Mouse (Mus musculus): Measurements from ENCODE around the gene Zfp213. TPM values are rescaled to one million over a fixed set of nuclear protein-coding genes. Genes with fewer than 3 reads are reported as not detected.
A peak's percentile ranks its signal among the peaks of the same experiment; 100 is the strongest.
"Not testable (repeated sequence)": the region's sequence is repeated elsewhere in the genome, so short reads cannot be mapped to it uniquely, and the experiment has no call there.

The Zfp213 gene
- polyA plus RNA-seq, 1 experiment from 2014 or later, result 17.7 TPM

GRCm38 (mm10) chr17:23600641-23601622 is 36.9 kb upstream of the Zfp213 start, which contains the start of gene Zscan10:
Zscan10 (plus strand) TSS chr17:23600856.
- H3K9me3 ChIP-seq (ENCODE audit: control insufficient read depth, low read length), result no peaks in the 10 kb centered on the region
- peak within 1 kb of the TSS; percentile 58; the same call in 1 of the 2 replicates for H3K9ac ChIP-seq (ENCODE audit: low read depth, low read length)
- 42% methylated on average over 15 of the region's 15 CpGs for WGBS
- no peaks in the 10 kb centered on the region; the same call in 1 of the 2 replicates for H3K4me1 ChIP-seq (ENCODE audit: control insufficient read depth, insufficient read depth, low read length)
- H3K27me3 ChIP-seq (replicated peaks; ENCODE audit: control insufficient read depth, insufficient read depth, low read length), result no peaks in the 10 kb centered on the region
- H3K4me2 ChIP-seq (ENCODE audit: low read depth, low read length), result peak within 1 kb of the TSS; percentile 61
- H3K36me3 ChIP-seq (ENCODE audit: control insufficient read depth, insufficient read depth, low read length), result no peaks in the 10 kb centered on the region
- H3K4me3 ChIP-seq (ENCODE audit: low read depth, low read length), result peak within 1 kb of the TSS; percentile 34; the same call in 1 of the 2 replicates
- H3K27ac ChIP-seq (replicated peaks; ENCODE audit: low read depth, low read length), result peak within 1 kb of the TSS; percentile 82; the same call in 1 of the 2 replicates
- no peak for DNase-seq (ENCODE audit: low spot score)
- no peak for ATAC-seq (ENCODE audit: low read depth)

DNA sequence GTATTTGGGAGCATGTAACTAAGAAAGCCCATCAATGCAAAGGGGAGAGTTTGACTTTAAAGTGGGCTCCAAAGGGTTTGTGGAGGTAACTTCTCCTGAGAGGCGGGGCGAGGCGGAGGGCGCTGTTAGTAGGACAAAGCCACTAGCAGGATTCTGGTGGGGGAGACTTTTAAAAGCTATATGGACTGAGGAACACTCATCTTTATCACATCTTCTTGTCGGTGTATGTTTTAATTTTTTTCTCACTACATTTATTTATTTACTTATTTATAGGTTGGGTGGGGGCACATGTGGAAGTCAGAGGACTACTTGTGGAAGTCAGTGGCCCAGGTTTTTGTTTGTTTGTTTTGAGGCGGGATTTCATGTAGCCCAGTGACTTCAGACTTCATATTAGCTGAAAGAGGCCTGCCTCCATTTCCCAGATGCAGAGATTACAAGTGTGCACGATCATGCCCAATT is 35.6 kb upstream of the Zfp213 start:
- peak overlapping the region; percentile 61 for H3K4me2 ChIP-seq (ENCODE audit: low read depth, low read length)
- H3K36me3 ChIP-seq (ENCODE audit: control insufficient read depth, insufficient read depth, low read length), result no peaks in the 10 kb centered on the region
- WGBS, result 46% methylated on average over 7 of the region's 7 CpGs
- no peaks in the 10 kb centered on the region for H3K27me3 ChIP-seq (replicated peaks; ENCODE audit: control insufficient read depth, insufficient read depth, low read length)
- no peaks in the 10 kb centered on the region; the same call in 1 of the 2 replicates for H3K4me1 ChIP-seq (ENCODE audit: control insufficient read depth, insufficient read depth, low read length)
- DNase-seq (ENCODE audit: low spot score) (no peak), ATAC-seq (ENCODE audit: low read depth) (no peak)
- peak overlapping the region; percentile 82 for H3K27ac ChIP-seq (replicated peaks; ENCODE audit: low read depth, low read length)
- peak overlapping the region; percentile 58 for H3K9ac ChIP-seq (ENCODE audit: low read depth, low read length)
- H3K4me3 ChIP-seq (ENCODE audit: low read depth, low read length), result peak overlapping the region; percentile 34
- H3K9me3 ChIP-seq (ENCODE audit: control insufficient read depth, low read length), result no peaks in the 10 kb centered on the region

- Histone ChIP-seq H3K4me3 (ENCODE audit: low read depth, low read length) (peak within 1 kb of the TSS; percentile 34), H3K36me3 (ENCODE audit: control insufficient read depth, insufficient read depth, low read length) (no peaks in the 10 kb centered on the region), H3K4me2 (ENCODE audit: low read depth, low read length) (peak within 1 kb of the TSS; percentile 61), H3K27me3 (replicated peaks; ENCODE audit: control insufficient read depth, insufficient read depth, low read length) (no peaks in the 10 kb centered on the region), H3K9me3 (ENCODE audit: control insufficient read depth, low read length) (no peaks in the 10 kb centered on the region), H3K27ac (replicated peaks; ENCODE audit: low read depth, low read length) (peak within 1 kb of the TSS; percentile 82), H3K9ac (ENCODE audit: low read depth, low read length) (peak within 1 kb of the TSS; percentile 59), H3K4me1 (ENCODE audit: control insufficient read depth, insufficient read depth, low read length) (no peaks in the 10 kb centered on the region; the same call in 1 of the 2 replicates)
- DNase-seq (ENCODE audit: low spot score) (peak; percentile 98), ATAC-seq (ENCODE audit: low read depth) (peak; percentile 98)
- WGBS, result 7% methylated on average over 30 of the region's 31 CpGs
Observed at GRCm38 (mm10) chr17:23598582-23599552, 34.8 kb upstream of the Zfp213 start, which contains the start of gene Zfp13. Zfp13 (minus strand) TSS chr17:23599487.

- not testable (repeated sequence) for H3K36me3 ChIP-seq (ENCODE audit: control insufficient read depth, insufficient read depth, low read length); H3K4me3 ChIP-seq (ENCODE audit: low read depth, low read length); H3K4me2 ChIP-seq (ENCODE audit: low read depth, low read length); ATAC-seq (ENCODE audit: low read depth); H3K4me1 ChIP-seq (ENCODE audit: control insufficient read depth, insufficient read depth, low read length); H3K9ac ChIP-seq (ENCODE audit: low read depth, low read length); H3K9me3 ChIP-seq (ENCODE audit: control insufficient read depth, low read length); H3K27ac ChIP-seq (replicated peaks; ENCODE audit: low read depth, low read length); DNase-seq (ENCODE audit: low spot score); H3K27me3 ChIP-seq (replicated peaks; ENCODE audit: control insufficient read depth, insufficient read depth, low read length)
- 73% methylated on average over 4 of the region's 4 CpGs for WGBS
Observed at GRCm38 (mm10) chr17:23595139-23595538, 31.1 kb upstream of the Zfp213 start.

DNA sequence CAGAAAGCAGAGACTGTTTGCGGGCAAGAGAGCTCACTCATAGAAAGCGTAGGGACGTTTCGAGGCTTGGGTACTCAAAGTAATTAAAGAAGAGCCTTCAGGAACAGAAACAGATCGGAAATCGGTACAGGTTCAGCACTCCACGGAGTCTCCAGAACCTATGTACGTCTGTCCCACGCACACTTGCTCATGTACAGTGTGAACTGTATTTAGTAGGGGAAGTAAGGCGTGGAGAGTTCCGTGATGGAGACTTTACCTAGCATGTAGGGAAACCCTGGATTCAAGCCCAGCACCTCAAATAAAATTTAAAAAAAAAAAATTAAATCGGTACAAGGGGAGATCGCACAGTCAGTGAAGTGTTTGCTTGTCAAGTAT is 28.9 kb upstream of the Zfp213 start:
- DNase-seq (ENCODE audit: low spot score) (no peak), ATAC-seq (ENCODE audit: low read depth) (peak; percentile 75)
- Histone ChIP-seq H3K9ac (ENCODE audit: low read depth, low read length) (peak overlapping the region; percentile 67), H3K4me1 (ENCODE audit: control insufficient read depth, insufficient read depth, low read length) (no peaks in the 10 kb centered on the region), H3K4me3 (ENCODE audit: low read depth, low read length) (peak overlapping the region; percentile 48), H3K36me3 (ENCODE audit: control insufficient read depth, insufficient read depth, low read length) (no peaks in the 10 kb centered on the region), H3K4me2 (ENCODE audit: low read depth, low read length) (peak overlapping the region; percentile 90), H3K27me3 (replicated peaks; ENCODE audit: control insufficient read depth, insufficient read depth, low read length) (no peaks in the 10 kb centered on the region), H3K27ac (replicated peaks; ENCODE audit: low read depth, low read length) (peak overlapping the region; percentile 82), H3K9me3 (ENCODE audit: control insufficient read depth, low read length) (no peaks in the 10 kb centered on the region)
- WGBS, result 13% methylated on average over 13 of the region's 13 CpGs

DNA sequence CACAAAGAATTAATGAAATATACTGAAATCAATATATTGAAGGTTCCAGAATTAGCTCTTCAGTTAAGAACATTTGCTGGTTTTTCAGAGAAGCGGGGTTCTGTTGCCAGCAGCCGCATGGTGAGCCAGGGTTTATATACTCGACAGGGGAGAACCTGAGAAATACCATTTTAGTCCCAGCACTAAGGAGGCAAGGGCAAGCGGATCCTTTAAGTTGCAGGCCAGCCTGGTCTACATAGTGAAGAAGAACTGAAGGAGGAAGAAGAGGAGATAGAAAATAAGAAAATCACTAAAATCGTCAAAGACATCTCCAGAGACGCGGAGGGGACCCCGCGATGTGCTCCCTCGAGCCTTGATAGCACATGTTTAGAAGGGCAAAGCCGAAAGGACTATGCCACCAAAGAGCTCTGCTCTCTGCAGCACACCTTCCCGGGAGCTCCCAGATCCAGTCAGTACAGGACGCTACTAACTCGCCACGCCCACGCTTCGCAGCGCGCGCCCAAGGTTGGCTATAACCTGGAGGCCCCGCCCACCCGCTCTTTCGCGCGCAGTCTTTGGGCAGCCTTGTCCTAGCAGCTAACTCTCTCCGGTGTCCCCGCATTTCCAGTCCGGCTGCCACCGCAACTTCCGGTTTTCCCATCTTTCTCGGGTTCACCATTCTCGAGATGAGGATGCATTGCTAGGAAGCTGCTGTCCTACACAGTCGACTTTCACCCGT is 28.3 kb upstream of the Zfp213 start:
- peak; percentile 100 for ATAC-seq (ENCODE audit: low read depth)
- Histone ChIP-seq H3K9me3 (ENCODE audit: control insufficient read depth, low read length) (no peaks in the 10 kb centered on the region), H3K9ac (ENCODE audit: low read depth, low read length) (peak overlapping the region; percentile 67), H3K4me1 (ENCODE audit: control insufficient read depth, insufficient read depth, low read length) (no peaks in the 10 kb centered on the region), H3K4me3 (ENCODE audit: low read depth, low read length) (peak overlapping the region; percentile 48), H3K27ac (replicated peaks; ENCODE audit: low read depth, low read length) (peak overlapping the region; percentile 82), H3K27me3 (replicated peaks; ENCODE audit: control insufficient read depth, insufficient read depth, low read length) (no peaks in the 10 kb centered on the region), H3K4me2 (ENCODE audit: low read depth, low read length) (peak overlapping the region; percentile 90), H3K36me3 (ENCODE audit: control insufficient read depth, insufficient read depth, low read length) (no peaks in the 10 kb centered on the region)
- DNase-seq (ENCODE audit: low spot score), result peak; percentile 98
- 7% methylated on average over 34 of the region's 34 CpGs for WGBS

DNA sequence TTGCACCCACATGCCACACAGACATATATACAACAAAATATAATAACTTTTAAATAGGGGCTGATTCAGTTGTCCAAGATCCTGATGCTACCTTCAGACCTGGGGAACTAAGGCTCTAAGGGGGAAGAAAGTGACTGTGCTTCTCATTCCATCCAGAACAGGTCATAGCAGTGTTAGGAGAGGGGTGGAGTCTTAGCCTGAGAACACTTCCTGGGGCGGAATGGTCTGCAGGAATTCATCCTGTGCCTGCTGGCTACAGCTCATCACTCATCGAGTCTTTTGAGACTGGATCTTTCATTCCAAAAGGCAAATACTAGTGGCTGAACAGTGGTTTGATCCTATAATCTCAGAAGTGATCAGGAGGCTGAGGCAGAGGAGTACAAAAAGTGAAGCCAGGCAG is 23.2 kb upstream of the Zfp213 start:
- Histone ChIP-seq H3K4me2 (ENCODE audit: low read depth, low read length) (no peak overlapping the region), H3K27ac (replicated peaks; ENCODE audit: low read depth, low read length) (no peak overlapping the region), H3K4me3 (ENCODE audit: low read depth, low read length) (no peak overlapping the region), H3K36me3 (ENCODE audit: control insufficient read depth, insufficient read depth, low read length) (peaks cover 7% of the 10 kb centered on the region; the same call in 1 of the 2 replicates), H3K27me3 (replicated peaks; ENCODE audit: control insufficient read depth, insufficient read depth, low read length) (no peaks in the 10 kb centered on the region), H3K4me1 (ENCODE audit: control insufficient read depth, insufficient read depth, low read length) (0 out of 2 replicates have a peak, but pooled peaks cover 8% of the 10 kb centered on the region), H3K9me3 (ENCODE audit: control insufficient read depth, low read length) (no peaks in the 10 kb centered on the region), H3K9ac (ENCODE audit: low read depth, low read length) (no peak overlapping the region)
- DNase-seq (ENCODE audit: low spot score), result no peak
- 50% methylated on average over 2 of the region's 2 CpGs for WGBS
- ATAC-seq (ENCODE audit: low read depth), result no peak

Data from embryonic facial prominence, embryonic 14.5 days (tissue).